Mouse (Mus musculus) hindbrain, embryonic 13.5 days (tissue): ENCODE measurements around the gene Snx29. TPM values are rescaled to one million over a fixed set of nuclear protein-coding genes. Genes with fewer than 3 reads are reported as not detected.
"Not testable (repeated sequence)": the region's sequence is repeated elsewhere in the genome, so short reads cannot be mapped to it uniquely, and the experiment has no call there.

Experiments
- ATAC-seq: fragments of 200-750 bp; cut with Nextera tagmentation; 2 replicates; pipeline ENCODE4 v1.8.0; 2017; ENCODE audit warnings: moderate TSS enrichment; ENCODE audit not compliant: low FRiP score
- H3K27ac ChIP-seq: fragments of 300-500 bp; sonication (generic); 2 replicates; pipeline ENCODE4 v1.5.1; 2015; ENCODE audit warnings: inconsistent platforms, mild to moderate bottlenecking, moderate library complexity
- H3K27me3 ChIP-seq: fragments of 300-500 bp; sonication (generic); 2 replicates; pipeline ENCODE4 v1.6.1; 2015; ENCODE audit warnings: mild to moderate bottlenecking, inconsistent platforms
- H3K36me3 ChIP-seq: fragments of 300-500 bp; sonication (generic); 2 replicates; pipeline ENCODE4 v1.6.1; 2015; ENCODE audit warnings: mild to moderate bottlenecking, inconsistent platforms
- H3K4me1 ChIP-seq: fragments of 300-500 bp; sonication (generic); replicated peaks from 2 replicates; pipeline ENCODE4 v1.6.1; 2015; ENCODE audit warnings: inconsistent platforms
- H3K4me2 ChIP-seq: fragments of 300-500 bp; sonication (generic); 2 replicates; pipeline ENCODE4 v1.6.1; 2015; ENCODE audit warnings: inconsistent platforms, mild to moderate bottlenecking, moderate library complexity
- H3K4me3 ChIP-seq: fragments of 300-500 bp; sonication (generic); 2 replicates; pipeline ENCODE4 v1.5.1; 2015; ENCODE audit warnings: mild to moderate bottlenecking, inconsistent platforms
- H3K9ac ChIP-seq: fragments of 300-500 bp; sonication (generic); 2 replicates; pipeline ENCODE4 v1.6.1; 2015; ENCODE audit warnings: mild to moderate bottlenecking, inconsistent platforms
- H3K9me3 ChIP-seq: fragments of 300-500 bp; sonication (generic); 2 replicates; pipeline ENCODE4 v1.6.1; 2016; ENCODE audit warnings: inconsistent platforms
- WGBS: fragments of 180-500 bp; shearing (Covaris S2); methylation state at CpG from one replicate; pipeline ENCODE4 v1.1.7; 2015; 5-methylcytosine and 5-hydroxymethylcytosine counted together
- polyA plus RNA-seq: library from polyadenylated mRNA; unstranded; fragments of >200 nt; fragmentation: Nextera tagmentation; extraction: Ambion mirVana; gene quantifications from 2 replicates; pipeline ENCODE4 v1.2.1, GENCODE M21; 2015

Snx29 gene
- polyA plus RNA-seq, 1 experiment from 2014 or later, result 22.7 TPM

- Histone ChIP-seq H3K4me2 (no peak overlapping the region), H3K36me3 (peaks cover 9% of the 10 kb centered on the region; the same call in 1 of the 2 replicates), H3K27me3 (no peaks in the 10 kb centered on the region), H3K27ac (no peak overlapping the region), H3K4me3 (no peak overlapping the region), H3K9ac (no peak overlapping the region), H3K9me3 (no peaks in the 10 kb centered on the region), H3K4me1 (peaks cover 10% of the 10 kb centered on the region)
- ATAC-seq, result no peak
- WGBS, result 92% methylated on average over 7 of the region's 7 CpGs
Measured at GRCm38 (mm10) chr16:11508341-11508740, 185.6 kb downstream of the Snx29 start.

DNA sequence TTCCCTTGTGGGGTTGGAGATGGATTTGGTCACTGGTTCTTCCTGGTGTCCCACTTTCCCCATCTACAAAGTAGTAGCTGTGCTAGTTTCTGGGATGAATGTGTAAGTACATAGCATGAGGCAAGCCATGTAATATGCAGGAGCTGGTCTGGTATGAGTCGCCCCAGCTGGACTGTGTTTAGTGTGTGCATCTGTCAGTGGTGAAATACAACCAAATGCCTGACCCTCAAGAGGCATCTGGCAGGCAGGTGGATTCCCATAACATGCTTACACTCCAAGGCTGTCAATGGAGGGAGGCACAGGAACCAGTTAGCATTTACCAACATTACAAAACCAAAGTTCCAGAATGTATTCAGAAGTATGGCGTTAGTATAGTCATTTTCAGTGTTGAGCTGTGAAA lies 187.7 kb downstream of the Snx29 start:
- H3K36me3 ChIP-seq, result peaks cover 9% of the 10 kb centered on the region
- 94% methylated on average over 2 of the region's 2 CpGs for WGBS
- H3K9me3 ChIP-seq, result no peaks in the 10 kb centered on the region
- H3K27me3 ChIP-seq, result no peaks in the 10 kb centered on the region
- ATAC-seq, result no peak
- peaks cover 6% of the 10 kb centered on the region for H3K4me1 ChIP-seq
- no peak overlapping the region for H3K4me2 ChIP-seq
- H3K27ac ChIP-seq, result no peak overlapping the region
- no peak overlapping the region for H3K4me3 ChIP-seq
- no peak overlapping the region for H3K9ac ChIP-seq

DNA sequence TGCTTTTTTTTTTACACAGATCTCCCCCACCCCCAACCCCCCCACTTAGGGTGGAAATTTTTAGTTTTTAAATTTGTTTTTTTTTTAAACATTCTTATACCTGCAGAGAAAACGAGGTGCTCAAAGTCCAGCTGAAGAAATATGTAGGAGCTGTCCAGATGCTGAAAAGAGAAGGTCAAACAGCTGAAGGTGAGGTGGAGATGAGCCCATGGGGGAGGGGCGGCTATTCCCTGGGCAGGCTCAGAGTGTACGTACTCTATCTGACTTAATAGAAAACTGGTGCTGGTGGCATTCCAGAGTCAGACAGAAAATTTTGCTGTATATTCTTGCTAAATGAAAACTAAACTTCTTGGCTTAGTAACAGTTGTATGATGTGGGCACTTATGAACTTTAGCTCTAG lies 188.1 kb downstream of the Snx29 start:
- no peak overlapping the region for H3K9ac ChIP-seq
- no peak overlapping the region for H3K4me3 ChIP-seq
- ATAC-seq, result no peak
- H3K27ac ChIP-seq, result no peak overlapping the region
- 83% methylated on average over 3 of the region's 3 CpGs for WGBS
- H3K27me3 ChIP-seq, result no peaks in the 10 kb centered on the region
- no peak overlapping the region for H3K4me2 ChIP-seq
- H3K36me3 ChIP-seq, result peaks cover 9% of the 10 kb centered on the region
- 0 out of 2 replicates have a peak, but pooled peaks cover 2% of the 10 kb centered on the region for H3K4me1 ChIP-seq
- no peaks in the 10 kb centered on the region for H3K9me3 ChIP-seq

DNA sequence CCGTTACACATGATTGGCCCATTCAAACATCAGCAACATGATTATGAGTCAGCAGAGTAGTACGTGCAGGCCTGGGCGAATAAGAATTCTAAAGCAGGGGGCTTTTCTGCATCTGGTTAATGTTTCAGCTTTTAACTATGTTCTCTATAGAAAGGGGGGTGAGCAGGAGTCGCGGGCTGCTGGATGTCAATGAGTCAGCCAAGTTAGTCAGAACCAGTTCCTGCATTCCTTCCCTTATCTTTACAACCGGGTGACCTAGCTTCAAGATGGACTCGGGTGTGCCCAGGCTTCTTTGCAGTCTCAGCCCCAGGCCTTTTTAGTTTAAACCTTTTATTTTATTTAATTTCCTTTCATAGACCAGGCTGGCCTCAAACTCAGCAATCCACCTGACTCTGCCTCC lies 189.0 kb downstream of the Snx29 start:
- 87% methylated on average over 7 of the region's 7 CpGs for WGBS
- ATAC-seq, H3K4me1 ChIP-seq: not testable (repeated sequence)

GRCm38 (mm10) chr16:11516681-11517080 lies 194.0 kb downstream of the Snx29 start:
- Histone ChIP-seq H3K9me3 (no peaks in the 10 kb centered on the region), H3K9ac (no peak overlapping the region), H3K4me3 (no peak overlapping the region), H3K36me3 (peaks cover 30% of the 10 kb centered on the region), H3K27me3 (no peaks in the 10 kb centered on the region), H3K4me1 (no peaks in the 10 kb centered on the region), H3K4me2 (no peak overlapping the region), H3K27ac (no peak overlapping the region)
- whole genome bisulfite sequencing, result 93% methylated on average over 2 of the region's 2 CpGs
- ATAC-seq, result no peak

More for the DNA sequence above, 189.0 kb downstream of the Snx29 start:
- H3K36me3 ChIP-seq, result peaks cover 15% of the 10 kb centered on the region
- not testable (repeated sequence) for H3K27me3 ChIP-seq, H3K27ac ChIP-seq, H3K4me3 ChIP-seq, H3K9me3 ChIP-seq, H3K9ac ChIP-seq, H3K4me2 ChIP-seq

GRCm38 (mm10) chr16:11517385-11517784 lies 194.7 kb downstream of the Snx29 start:
- Histone ChIP-seq H3K9me3 (no peaks in the 10 kb centered on the region), H3K4me1 (no peaks in the 10 kb centered on the region), H3K27me3 (no peaks in the 10 kb centered on the region), H3K4me2 (no peak overlapping the region), H3K9ac (no peak overlapping the region), H3K27ac (no peak overlapping the region), H3K4me3 (no peak overlapping the region), H3K36me3 (peaks cover 27% of the 10 kb centered on the region)
- ATAC-seq, result no peak
- 96% methylated on average over 6 of the region's 6 CpGs for WGBS

DNA sequence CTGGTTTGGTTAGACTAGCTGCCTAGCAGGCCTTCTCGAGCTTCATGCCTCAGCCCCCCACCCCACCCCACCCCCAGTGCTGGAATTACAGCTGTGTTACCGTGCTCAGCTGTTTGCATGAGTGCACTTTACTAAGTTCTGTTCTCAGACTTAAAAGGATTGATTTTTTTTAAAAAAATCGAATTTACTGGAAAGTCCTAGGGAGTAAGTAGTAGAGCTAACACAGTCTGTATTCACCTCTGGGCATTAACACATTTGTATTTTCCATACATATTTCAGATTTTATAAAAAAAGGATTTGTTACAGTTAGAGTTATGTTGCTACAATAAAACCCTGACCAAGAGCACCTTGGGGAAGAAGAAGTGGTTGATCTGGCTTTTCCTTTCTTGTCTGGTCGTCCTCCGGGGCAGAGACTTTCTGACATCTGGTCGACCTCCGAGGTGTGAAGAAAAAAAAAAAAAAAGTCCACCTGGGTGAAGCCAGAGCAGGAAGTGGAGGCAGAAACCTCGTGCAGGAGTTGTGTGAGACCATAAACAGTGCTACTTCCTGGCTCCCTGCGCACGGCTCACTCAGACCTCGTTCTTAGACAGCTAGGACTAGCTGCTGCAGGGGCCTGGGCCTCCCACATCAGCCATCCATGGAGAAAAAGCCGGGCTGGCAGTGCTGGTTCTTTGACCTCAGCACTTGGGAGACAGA lies 196.2 kb downstream of the Snx29 start:
- Histone ChIP-seq H3K27me3 (no peaks in the 10 kb centered on the region), H3K36me3 (peaks cover 23% of the 10 kb centered on the region), H3K4me1 (no peaks in the 10 kb centered on the region), H3K9ac (no peak overlapping the region), H3K4me3 (no peak overlapping the region), H3K9me3 (no peaks in the 10 kb centered on the region), H3K4me2 (no peak overlapping the region), H3K27ac (no peak overlapping the region)
- 91% methylated on average over 12 of the region's 12 CpGs for WGBS
- no peak for ATAC-seq

GRCm38 (mm10) chr16:11526104-11526786 lies 203.5 kb downstream of the Snx29 start:
- no peak overlapping the region for H3K4me3 ChIP-seq
- H3K4me1 ChIP-seq, result peaks cover 18% of the 10 kb centered on the region
- ATAC-seq, result no peak
- H3K9ac ChIP-seq, result no peak overlapping the region
- no peak overlapping the region for H3K4me2 ChIP-seq
- WGBS, result 82% methylated on average over 10 of the region's 10 CpGs
- no peaks in the 10 kb centered on the region for H3K9me3 ChIP-seq
- no peaks in the 10 kb centered on the region for H3K27me3 ChIP-seq
- 0 out of 2 replicates have a peak overlapping the region, but pooled peaks have one; percentile 15 for H3K27ac ChIP-seq
- H3K36me3 ChIP-seq, result no peaks in the 10 kb centered on the region

DNA sequence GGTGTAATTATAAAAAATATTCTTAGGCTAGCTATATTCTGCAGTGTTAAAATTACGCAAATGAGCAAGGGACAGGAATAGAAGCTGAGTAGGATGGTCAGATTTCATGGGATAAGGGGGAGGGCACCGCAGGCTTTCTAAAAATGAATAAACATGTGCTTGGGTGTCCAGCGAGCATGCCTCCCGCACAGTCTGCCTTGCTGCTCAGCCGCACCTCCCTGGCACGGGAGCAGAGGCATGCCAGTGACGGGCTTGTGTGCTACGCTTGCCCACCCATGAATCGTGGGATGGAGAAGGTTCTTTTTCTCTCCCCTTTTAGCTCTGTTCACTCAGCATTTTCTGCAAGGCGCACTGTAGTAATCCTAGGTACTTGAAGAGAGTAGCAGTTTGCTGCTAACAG lies 204.3 kb downstream of the Snx29 start:
- Histone ChIP-seq H3K36me3 (no peaks in the 10 kb centered on the region), H3K9me3 (no peaks in the 10 kb centered on the region), H3K9ac (no peak overlapping the region), H3K4me3 (no peak overlapping the region), H3K4me2 (no peak overlapping the region), H3K4me1 (peaks cover 18% of the 10 kb centered on the region), H3K27me3 (no peaks in the 10 kb centered on the region), H3K27ac (no peak overlapping the region)
- no peak for ATAC-seq
- WGBS, result 75% methylated on average over 10 of the region's 10 CpGs

- H3K27ac ChIP-seq, result no peak overlapping the region
- no peaks in the 10 kb centered on the region for H3K9me3 ChIP-seq
- WGBS, result 47% methylated on average over 13 of the region's 13 CpGs
- H3K4me2 ChIP-seq, result no peak overlapping the region
- no peak overlapping the region for H3K4me3 ChIP-seq
- no peaks in the 10 kb centered on the region for H3K36me3 ChIP-seq
- no peak for ATAC-seq
- peaks cover 18% of the 10 kb centered on the region for H3K4me1 ChIP-seq
- no peak overlapping the region for H3K9ac ChIP-seq
- H3K27me3 ChIP-seq, result no peaks in the 10 kb centered on the region
Measured at GRCm38 (mm10) chr16:11530466-11531194, 207.9 kb downstream of the Snx29 start.

GRCm38 (mm10) chr16:11531441-11531840 lies 208.7 kb downstream of the Snx29 start:
- ATAC-seq, result no peak
- peaks cover 13% of the 10 kb centered on the region for H3K4me1 ChIP-seq
- 94% methylated on average over 7 of the region's 7 CpGs for WGBS
- H3K4me3 ChIP-seq, result no peak overlapping the region
- no peak overlapping the region for H3K9ac ChIP-seq
- H3K9me3 ChIP-seq, result no peaks in the 10 kb centered on the region
- H3K27me3 ChIP-seq, result no peaks in the 10 kb centered on the region
- H3K4me2 ChIP-seq, result no peak overlapping the region
- H3K36me3 ChIP-seq, result no peaks in the 10 kb centered on the region
- H3K27ac ChIP-seq, result no peak overlapping the region

GRCm38 (mm10) chr16:11532592-11532991 lies 209.9 kb downstream of the Snx29 start:
- Histone ChIP-seq H3K9ac (no peak overlapping the region), H3K27me3 (no peaks in the 10 kb centered on the region), H3K4me1 (peaks cover 14% of the 10 kb centered on the region), H3K4me2 (no peak overlapping the region), H3K9me3 (no peaks in the 10 kb centered on the region), H3K36me3 (no peaks in the 10 kb centered on the region), H3K4me3 (no peak overlapping the region), H3K27ac (no peak overlapping the region)
- WGBS, result 81% methylated on average over 8 of the region's 8 CpGs
- no peak for ATAC-seq
